Mouse (Mus musculus) lung, adult 2 months (tissue): ENCODE results near the gene Brd3. TPM values are rescaled to one million over a fixed set of nuclear protein-coding genes. Genes with fewer than 3 reads are reported as not detected.
A peak's percentile ranks its signal among the peaks of the same experiment; 100 is the strongest.

ENCODE experiments used
- DNase-seq: peaks from one replicate; pipeline ENCODE4 v3.0.0; 2022
- H3K4me1 ChIP-seq: fragments of 200-500 bp; 2 replicates; pipeline ENCODE4 v1.6.1; 2011; ENCODE audit warnings: low read length; ENCODE audit not compliant: control insufficient read depth, insufficient read depth
- H3K4me3 ChIP-seq: fragments of 200-500 bp; replicated peaks from 2 replicates; pipeline ENCODE3; 2011; ENCODE audit warnings: low read depth, mild to moderate bottlenecking, control low read depth, low read length; ENCODE audit errors: extremely low read depth
- CTCF ChIP-seq: fragments of 200-500 bp; IDR thresholded peaks from 2 replicates; pipeline ENCODE4 v1.5.1; 2011; ENCODE audit warnings: mild to moderate bottlenecking, low read length, control low read depth; ENCODE audit not compliant: insufficient read depth
- POLR2A ChIP-seq: fragments of 200-500 bp; IDR thresholded peaks from 2 replicates; pipeline ENCODE4 v1.6.1; 2011; ENCODE audit warnings: low read depth, mild to moderate bottlenecking, control low read depth, low read length, borderline replicate concordance; ENCODE audit errors: extremely low read depth
- WGBS: fragments of 180-500 bp; shearing (Covaris S2); methylation state at CpG from one replicate; pipeline ENCODE4 v1.1.7; 2018; 5-methylcytosine and 5-hydroxymethylcytosine counted together
- polyA plus RNA-seq: library from polyadenylated mRNA; depleted of rRNA; stranded (reverse); fragments of >200 nt; gene quantifications from 2 replicates; pipeline ENCODE4 v1.2.3, GENCODE M21; 2012

The Brd3 gene
- polyA plus RNA-seq, 1 experiment: 22.5 TPM

DNA sequence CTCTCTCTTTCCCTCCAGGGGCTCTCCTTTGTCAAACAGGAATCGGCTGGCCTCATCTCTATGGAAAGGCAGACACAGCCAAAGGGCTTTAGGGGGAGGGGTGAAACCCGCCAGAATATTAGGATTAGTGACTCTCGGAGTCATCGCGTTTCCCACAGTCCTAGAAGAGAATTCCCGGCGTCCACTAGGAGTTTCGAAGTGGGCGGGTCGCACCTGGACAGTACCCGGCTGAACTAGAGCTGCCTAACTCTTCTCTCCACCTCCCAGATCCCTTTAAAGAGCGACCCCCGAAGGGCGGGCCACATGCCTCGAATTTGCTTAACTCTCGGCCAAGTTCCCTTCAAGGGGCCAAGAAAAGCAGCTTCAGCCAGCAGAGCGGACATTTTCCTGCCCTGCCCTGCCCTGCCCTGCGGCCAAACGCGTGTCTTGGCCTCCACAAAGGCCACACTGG lies 82.3 kb downstream of the Brd3 start:
- 13% methylated on average over 20 of the region's 20 CpGs for WGBS
- TF ChIP-seq CTCF: no peak
- peak; percentile 45 for DNase-seq
- Histone ChIP-seq H3K4me3 (peak overlapping the region; percentile 88), H3K4me1 (peaks cover 12% of the 10 kb centered on the region)

DNA sequence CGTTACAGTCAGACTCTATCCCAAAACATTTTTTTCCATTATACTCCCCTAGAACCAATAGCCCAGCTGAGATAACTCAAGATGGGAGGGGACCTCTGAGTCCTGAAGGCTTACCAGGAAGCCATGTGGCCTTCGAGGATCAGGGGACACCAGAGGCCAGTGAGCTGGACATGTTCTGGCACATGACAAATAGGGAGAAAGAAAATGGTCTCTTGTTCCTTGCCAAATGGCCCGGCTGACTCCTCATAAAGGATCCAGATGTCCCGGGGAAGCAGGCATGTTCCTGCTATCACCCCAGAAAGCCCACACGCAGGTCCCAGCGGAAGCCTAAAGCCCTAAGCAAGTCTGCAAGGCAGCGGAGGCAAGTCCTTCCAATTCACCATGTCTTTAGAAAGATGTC lies 83.9 kb downstream of the Brd3 start:
- WGBS: 75% methylated on average over 7 of the region's 7 CpGs
- DNase-seq: no peak
- Histone ChIP-seq H3K4me1 (peaks cover 18% of the 10 kb centered on the region), H3K4me3 (no peak overlapping the region)
- no peak for TF ChIP-seq POLR2A
- no peak for TF ChIP-seq CTCF

DNA sequence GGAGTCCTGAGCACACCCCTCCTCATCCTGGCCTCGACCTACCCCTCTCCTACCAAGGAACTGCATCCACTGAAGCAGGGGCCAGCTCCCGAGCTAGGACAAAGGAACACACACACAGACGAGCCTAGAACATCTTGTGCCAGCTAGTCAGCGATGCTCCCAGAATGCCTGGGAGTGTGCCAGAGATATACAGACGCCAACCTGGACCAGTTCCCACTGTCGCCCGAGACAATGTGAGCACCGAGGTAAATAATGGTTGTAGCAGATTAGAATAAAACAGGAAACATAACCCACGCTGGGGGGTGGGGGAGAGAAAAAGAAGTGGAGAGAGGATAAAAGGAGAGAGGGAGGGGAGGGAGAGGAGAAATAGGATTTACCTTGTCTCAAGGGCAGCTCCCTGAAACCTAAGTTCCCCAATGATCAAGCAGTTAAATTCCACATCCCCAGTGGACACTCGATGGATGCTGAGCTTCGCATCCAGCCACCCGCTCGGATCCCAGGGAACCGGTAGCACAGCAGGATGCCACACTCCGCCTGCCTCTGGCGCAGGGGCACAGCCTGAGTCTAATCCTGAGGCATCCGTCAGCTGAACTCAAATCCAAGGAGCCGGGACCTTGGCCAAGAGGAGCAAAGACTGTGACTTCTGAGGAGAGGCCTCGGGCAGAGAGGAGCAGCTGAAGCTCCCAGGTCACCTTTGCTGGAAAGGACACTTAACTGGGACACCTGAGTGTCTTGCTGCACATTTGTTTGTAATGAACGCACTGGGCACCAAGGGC lies 86.0 kb downstream of the Brd3 start:
- Histone ChIP-seq H3K4me1 (peaks cover 27% of the 10 kb centered on the region), H3K4me3 (no peak overlapping the region)
- TF ChIP-seq CTCF (no peak), POLR2A (no peak)
- WGBS: 28% methylated on average over 20 of the region's 20 CpGs
- peak; percentile 46 for DNase-seq

- Histone ChIP-seq H3K4me3 (no peak overlapping the region), H3K4me1 (peaks cover 43% of the 10 kb centered on the region)
- 12% methylated on average over 6 of the region's 6 CpGs for WGBS
- peak; percentile 58 for DNase-seq
- TF ChIP-seq CTCF (no peak), POLR2A (no peak)
Measured at GRCm38 (mm10) chr2:27418577-27419070, 88.8 kb downstream of the Brd3 start.

GRCm38 (mm10) chr2:27417648-27418153 lies 89.8 kb downstream of the Brd3 start:
- DNase-seq: no peak
- 51% methylated on average over 5 of the region's 5 CpGs for WGBS
- no peak for TF ChIP-seq CTCF
- TF ChIP-seq POLR2A: no peak
- Histone ChIP-seq H3K4me3 (no peak overlapping the region), H3K4me1 (peaks cover 43% of the 10 kb centered on the region)

DNA sequence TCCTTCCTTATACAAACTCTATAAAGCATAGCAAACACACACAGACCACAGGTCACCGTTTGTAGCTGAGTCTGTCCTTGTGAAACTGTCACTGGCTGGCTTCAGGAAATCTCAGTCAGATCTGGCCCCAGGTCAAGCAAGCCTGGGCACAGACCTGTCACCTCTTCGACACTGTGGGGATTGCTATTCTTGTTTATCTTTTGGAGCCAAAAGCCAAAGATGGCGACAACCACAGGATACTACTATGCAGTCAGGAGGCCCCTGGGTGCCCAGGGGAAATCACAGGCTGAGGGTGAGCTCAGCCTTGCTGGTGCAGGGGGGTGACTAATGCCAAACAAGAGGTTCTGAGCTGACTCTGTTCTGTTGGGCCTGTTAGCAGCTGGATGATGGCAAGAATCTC lies 91.0 kb downstream of the Brd3 start:
- DNase-seq: no peak
- TF ChIP-seq CTCF (no peak), POLR2A (no peak)
- 8% methylated on average over 3 of the region's 3 CpGs for WGBS
- Histone ChIP-seq H3K4me3 (no peak overlapping the region), H3K4me1 (peaks cover 48% of the 10 kb centered on the region)

- 49% methylated on average over 11 of the region's 11 CpGs for WGBS
- Histone ChIP-seq H3K4me1 (peaks cover 49% of the 10 kb centered on the region), H3K4me3 (no peak overlapping the region)
- DNase-seq: no peak
- no peak for TF ChIP-seq POLR2A
- TF ChIP-seq CTCF: no peak
Measured at GRCm38 (mm10) chr2:27415060-27415783, 92.2 kb downstream of the Brd3 start.

GRCm38 (mm10) chr2:27413936-27414657 lies 93.4 kb downstream of the Brd3 start:
- H3K4me1 ChIP-seq: peaks cover 47% of the 10 kb centered on the region
- H3K4me3 ChIP-seq: no peak overlapping the region
- peak; percentile 63 for DNase-seq
- 40% methylated on average over 16 of the region's 16 CpGs for WGBS
- TF ChIP-seq POLR2A: no peak

DNA sequence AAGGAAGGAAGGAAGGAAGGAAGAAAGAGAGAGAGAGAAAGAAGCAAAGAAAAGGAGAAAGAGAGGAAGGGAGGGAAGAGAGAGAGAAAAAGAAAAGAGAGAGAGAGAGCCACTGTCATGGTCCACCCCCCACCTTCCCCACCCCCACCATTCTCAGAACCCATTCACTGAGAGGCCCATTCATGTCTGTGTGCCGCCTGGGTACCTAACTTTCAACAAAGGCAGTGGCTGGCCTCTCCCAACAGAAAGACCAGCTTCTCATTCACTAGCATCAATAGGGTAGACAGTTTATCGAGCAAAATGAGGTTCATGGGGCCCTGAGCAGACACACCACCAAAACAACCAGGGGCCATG lies 93.9 kb downstream of the Brd3 start:
- WGBS: 69% methylated on average over 2 of the region's 2 CpGs
- no peak for TF ChIP-seq CTCF
- no peak for TF ChIP-seq POLR2A
- Histone ChIP-seq H3K4me3 (no peak overlapping the region), H3K4me1 (peaks cover 44% of the 10 kb centered on the region)
- DNase-seq: no peak
